Mouse (Mus musculus) embryonic facial prominence, embryonic 13.5 days (tissue): ENCODE data around the gene Dao. TPM values are rescaled to one million over a fixed set of nuclear protein-coding genes. Genes with fewer than 3 reads are reported as not detected.

Source experiments
- ATAC-seq: fragments of 200-750 bp; cut with Nextera tagmentation; 2 replicates; pipeline ENCODE4 v1.8.0; 2017; ENCODE audit warnings: low read depth; ENCODE audit not compliant: insufficient number of reproducible peaks, insufficient read depth, low FRiP score, low TSS enrichment
- H3K27ac ChIP-seq: fragments of 300-500 bp; sonication (generic); 2 replicates; pipeline ENCODE4 v1.5.1; 2015; ENCODE audit warnings: moderate library complexity, mild to moderate bottlenecking, inconsistent platforms
- H3K27me3 ChIP-seq: fragments of 300-500 bp; sonication (generic); 2 replicates; pipeline ENCODE4 v1.6.1; 2015; ENCODE audit warnings: mild to moderate bottlenecking, inconsistent platforms
- H3K36me3 ChIP-seq: fragments of 300-500 bp; sonication (generic); 2 replicates; pipeline ENCODE4 v1.6.1; 2015; ENCODE audit warnings: mild to moderate bottlenecking, inconsistent platforms
- H3K4me1 ChIP-seq: fragments of 300-500 bp; sonication (generic); 2 replicates; pipeline ENCODE4 v1.6.1; 2015; ENCODE audit warnings: inconsistent platforms
- H3K4me2 ChIP-seq: fragments of 300-500 bp; sonication (generic); 2 replicates; pipeline ENCODE4 v1.6.1; 2015; ENCODE audit warnings: moderate library complexity, mild to moderate bottlenecking, inconsistent platforms
- H3K4me3 ChIP-seq: fragments of 300-500 bp; sonication (generic); 2 replicates; pipeline ENCODE4 v1.5.1; 2015; ENCODE audit warnings: mild to moderate bottlenecking, inconsistent platforms
- H3K9ac ChIP-seq: fragments of 300-500 bp; sonication (generic); 2 replicates; pipeline ENCODE4 v1.6.1; 2015; ENCODE audit warnings: mild to moderate bottlenecking, inconsistent platforms
- H3K9me3 ChIP-seq: fragments of 300-500 bp; sonication (generic); 2 replicates; pipeline ENCODE4 v1.6.1; 2016; ENCODE audit warnings: inconsistent platforms
- WGBS: fragments of 180-500 bp; shearing (Covaris S2); methylation state at CpG from one replicate; pipeline ENCODE4 v1.1.7; 2015; ENCODE audit warnings: mixed read lengths; 5-methylcytosine and 5-hydroxymethylcytosine counted together
- polyA plus RNA-seq: library from polyadenylated mRNA; unstranded; fragments of >200 nt; fragmentation: Nextera tagmentation; extraction: Ambion mirVana; gene quantifications from 2 replicates; pipeline ENCODE4 v1.2.1, GENCODE M21; 2015

Dao gene
- polyA plus RNA-seq, 1 experiment from 2014 or later, result not detected

DNA sequence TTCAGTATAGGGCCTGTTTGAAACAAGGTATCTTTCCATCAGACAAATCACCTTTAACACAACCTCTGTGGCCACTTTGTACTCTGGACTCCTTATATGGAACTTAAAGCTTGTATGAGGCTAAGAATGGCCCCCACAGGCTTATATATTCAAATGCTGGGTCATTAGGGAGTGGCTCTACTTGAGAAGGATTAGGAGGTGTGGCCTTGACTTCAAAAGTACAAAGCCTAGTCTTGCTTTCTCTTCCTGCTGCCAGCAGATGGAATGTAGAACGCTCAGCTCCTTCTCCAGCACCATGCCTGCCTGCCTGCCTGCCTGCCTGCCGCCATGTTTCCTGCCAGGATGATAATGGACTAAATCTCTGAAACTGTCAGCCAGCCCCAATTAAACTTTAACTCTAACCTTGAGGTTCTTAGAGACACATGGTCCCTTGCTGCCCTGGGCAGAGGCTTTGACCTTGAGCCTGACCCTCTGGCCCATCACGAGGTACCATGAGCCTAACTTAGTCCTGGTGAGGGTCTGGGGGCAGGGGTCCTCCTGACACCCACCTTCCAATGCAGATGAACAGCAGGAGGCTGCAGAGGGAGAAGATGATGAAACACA lies 28.8 kb downstream of the Dao start:
- no peak overlapping the region for H3K27ac ChIP-seq
- H3K9me3 ChIP-seq, result no peaks in the 10 kb centered on the region
- H3K36me3 ChIP-seq, result no peaks in the 10 kb centered on the region
- no peaks in the 10 kb centered on the region for H3K27me3 ChIP-seq
- 80% methylated on average over 3 of the region's 3 CpGs for WGBS
- no peak overlapping the region for H3K4me2 ChIP-seq
- peaks cover 15% of the 10 kb centered on the region; the same call in 1 of the 2 replicates for H3K4me1 ChIP-seq
- no peak overlapping the region for H3K4me3 ChIP-seq
- no peak overlapping the region for H3K9ac ChIP-seq
- ATAC-seq, result no peak

- Histone ChIP-seq H3K9me3 (no peaks in the 10 kb centered on the region), H3K4me1 (peaks cover 15% of the 10 kb centered on the region; the same call in 1 of the 2 replicates), H3K4me2 (no peak overlapping the region), H3K27ac (no peak overlapping the region), H3K36me3 (no peaks in the 10 kb centered on the region), H3K27me3 (no peaks in the 10 kb centered on the region), H3K4me3 (no peak overlapping the region), H3K9ac (no peak overlapping the region)
- 77% methylated on average over 7 of the region's 7 CpGs for WGBS
- ATAC-seq, result no peak
These were observed 30.9 kb downstream of the Dao start for GRCm38 (mm10) chr5:114034393-114034792.

DNA sequence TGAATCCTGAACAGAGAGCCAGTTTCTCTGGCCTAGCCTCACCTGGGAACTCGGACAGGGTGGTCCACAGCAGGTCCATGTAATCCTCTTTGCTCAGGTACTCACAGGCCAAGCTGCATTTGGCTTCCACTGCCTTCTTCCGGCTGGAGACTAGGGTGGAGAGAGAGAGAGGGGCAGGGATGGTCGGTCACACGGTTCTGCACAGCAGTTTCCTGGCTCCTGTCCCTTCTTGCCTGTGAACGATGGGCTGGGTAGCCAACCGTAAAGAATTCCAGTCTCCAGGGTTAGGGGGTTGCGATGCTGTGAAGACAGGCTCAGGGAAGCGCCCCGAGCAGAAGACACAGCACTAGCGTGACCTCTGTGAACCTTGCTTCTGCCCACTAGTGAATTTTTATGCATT lies 31.6 kb downstream of the Dao start:
- H3K4me1 ChIP-seq, result peaks cover 15% of the 10 kb centered on the region; the same call in 1 of the 2 replicates
- ATAC-seq, result no peak
- no peak overlapping the region for H3K4me2 ChIP-seq
- 50% methylated on average over 10 of the region's 10 CpGs for WGBS
- no peak overlapping the region for H3K9ac ChIP-seq
- no peaks in the 10 kb centered on the region for H3K36me3 ChIP-seq
- H3K4me3 ChIP-seq, result no peak overlapping the region
- H3K27me3 ChIP-seq, result no peaks in the 10 kb centered on the region
- no peaks in the 10 kb centered on the region for H3K9me3 ChIP-seq
- H3K27ac ChIP-seq, result no peak overlapping the region

DNA sequence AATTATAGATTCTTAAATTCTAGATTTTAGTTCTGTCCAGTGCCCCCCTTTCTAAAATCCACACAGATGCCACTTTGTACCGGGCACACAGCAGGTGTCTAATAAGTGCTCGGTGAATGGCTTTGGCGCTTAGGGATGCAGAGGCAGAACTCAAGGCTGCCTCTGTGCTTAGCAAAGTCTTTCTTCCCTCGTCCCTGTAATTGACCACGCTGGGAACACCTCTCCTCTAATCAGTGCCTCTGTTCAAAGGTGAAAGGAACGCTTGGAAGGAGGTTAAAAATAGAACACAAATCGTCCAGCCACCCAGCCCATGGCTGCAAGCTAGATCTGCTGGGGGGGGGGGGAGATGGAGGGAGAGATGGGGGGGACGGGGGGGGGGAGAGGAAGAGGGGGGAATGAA lies 37.0 kb downstream of the Dao start:
- Histone ChIP-seq H3K4me2 (no peak overlapping the region), H3K9ac (no peak overlapping the region), H3K27me3 (peaks cover 6% of the 10 kb centered on the region; the same call in 1 of the 2 replicates), H3K4me1 (peaks cover 15% of the 10 kb centered on the region; the same call in 1 of the 2 replicates), H3K9me3 (no peaks in the 10 kb centered on the region), H3K4me3 (no peak overlapping the region), H3K27ac (no peak overlapping the region), H3K36me3 (no peaks in the 10 kb centered on the region)
- 23% methylated on average over 7 of the region's 8 CpGs for WGBS
- no peak for ATAC-seq

GRCm38 (mm10) chr5:114040911-114041310 lies 37.4 kb downstream of the Dao start:
- 63% methylated on average over 1 of the region's 1 CpGs for WGBS
- Histone ChIP-seq H3K9ac (no peak overlapping the region), H3K36me3 (no peaks in the 10 kb centered on the region), H3K27ac (no peak overlapping the region), H3K27me3 (peaks cover 6% of the 10 kb centered on the region; the same call in 1 of the 2 replicates), H3K4me2 (no peak overlapping the region), H3K4me1 (peaks cover 11% of the 10 kb centered on the region; the same call in 1 of the 2 replicates), H3K9me3 (no peaks in the 10 kb centered on the region), H3K4me3 (no peak overlapping the region)
- ATAC-seq, result no peak

GRCm38 (mm10) chr5:114041327-114041930 lies 37.9 kb downstream of the Dao start:
- H3K4me3 ChIP-seq, result no peak overlapping the region
- peak overlapping the region; percentile 2; the same call in 1 of the 2 replicates for H3K4me2 ChIP-seq

GRCm38 (mm10) chr5:114043800-114044199 lies 40.3 kb downstream of the Dao start:
- Histone ChIP-seq H3K36me3 (no peaks in the 10 kb centered on the region), H3K27me3 (peaks cover 6% of the 10 kb centered on the region; the same call in 1 of the 2 replicates), H3K9me3 (no peaks in the 10 kb centered on the region), H3K4me3 (no peak overlapping the region), H3K9ac (no peak overlapping the region), H3K27ac (no peak overlapping the region), H3K4me1 (no peaks in the 10 kb centered on the region), H3K4me2 (no peak overlapping the region)
- WGBS, result 84% methylated on average over 4 of the region's 4 CpGs
- ATAC-seq, result no peak

More at GRCm38 (mm10) chr5:114041327-114041930, 37.9 kb downstream of the Dao start:
- Histone ChIP-seq H3K27me3 (peaks cover 6% of the 10 kb centered on the region; the same call in 1 of the 2 replicates), H3K27ac (no peak overlapping the region), H3K9me3 (no peaks in the 10 kb centered on the region), H3K36me3 (no peaks in the 10 kb centered on the region), H3K4me1 (peaks cover 6% of the 10 kb centered on the region; the same call in 1 of the 2 replicates), H3K9ac (no peak overlapping the region)
- WGBS, result 23% methylated on average over 15 of the region's 15 CpGs
- no peak for ATAC-seq

DNA sequence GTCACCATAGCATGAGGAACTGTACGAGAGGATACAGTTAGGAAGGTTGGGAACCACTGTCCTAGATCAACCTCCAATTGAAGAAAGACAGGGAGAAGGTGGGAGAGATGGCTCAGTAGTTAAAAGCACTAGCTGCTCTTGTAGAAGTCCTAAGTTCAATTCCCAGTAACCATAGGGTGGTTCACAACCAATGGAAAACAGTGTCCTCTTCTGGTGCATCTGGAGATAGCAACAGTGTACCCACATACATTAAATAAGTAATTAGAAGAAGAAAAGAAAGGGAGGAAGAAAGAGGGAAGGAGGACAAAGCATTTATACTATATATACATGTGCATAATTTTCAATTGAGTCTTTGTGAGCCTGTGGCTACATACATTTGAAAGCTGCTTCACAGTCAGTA lies 41.6 kb downstream of the Dao start:
- H3K4me2 ChIP-seq, result no peak overlapping the region
- H3K36me3 ChIP-seq, result no peaks in the 10 kb centered on the region
- no peak overlapping the region for H3K4me3 ChIP-seq
- no peak overlapping the region for H3K9ac ChIP-seq
- H3K27me3 ChIP-seq, result peaks cover 6% of the 10 kb centered on the region; the same call in 1 of the 2 replicates
- no peaks in the 10 kb centered on the region for H3K4me1 ChIP-seq
- H3K27ac ChIP-seq, result no peak overlapping the region
- no peak for ATAC-seq
- H3K9me3 ChIP-seq, result no peaks in the 10 kb centered on the region
- WGBS, result 72% methylated on average over 1 of the region's 1 CpGs

DNA sequence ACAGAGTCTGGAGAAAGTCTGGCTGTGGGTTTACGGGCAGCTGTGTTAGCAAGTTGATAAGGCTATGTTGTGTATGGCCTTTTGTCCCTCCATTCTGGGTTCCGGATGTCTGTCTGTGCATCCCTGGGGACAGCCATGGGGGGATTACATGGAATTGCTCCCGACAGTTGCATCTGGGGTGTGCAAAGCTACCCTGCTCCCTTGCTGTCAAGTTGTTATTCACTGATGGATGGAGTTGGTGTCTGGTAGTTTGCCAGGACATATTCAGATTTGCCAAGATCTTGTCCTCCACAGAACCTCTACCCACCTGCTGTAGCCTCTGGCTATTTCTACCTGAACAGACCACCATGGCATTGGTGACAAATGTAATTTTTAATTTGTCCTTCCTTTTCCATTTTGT lies 42.6 kb downstream of the Dao start:
- Histone ChIP-seq H3K9ac (no peak overlapping the region), H3K27me3 (0 out of 2 replicates have a peak, but pooled peaks cover 3% of the 10 kb centered on the region), H3K4me3 (no peak overlapping the region), H3K4me2 (no peak overlapping the region), H3K9me3 (no peaks in the 10 kb centered on the region), H3K27ac (no peak overlapping the region), H3K4me1 (no peaks in the 10 kb centered on the region), H3K36me3 (no peaks in the 10 kb centered on the region)
- 68% methylated on average over 3 of the region's 3 CpGs for WGBS
- ATAC-seq, result no peak

- Histone ChIP-seq H3K9ac (no peak overlapping the region), H3K27ac (no peak overlapping the region), H3K36me3 (no peaks in the 10 kb centered on the region), H3K4me1 (no peaks in the 10 kb centered on the region), H3K9me3 (no peaks in the 10 kb centered on the region), H3K27me3 (no peaks in the 10 kb centered on the region), H3K4me3 (no peak overlapping the region), H3K4me2 (no peak overlapping the region)
- 43% methylated on average over 3 of the region's 3 CpGs for WGBS
- no peak for ATAC-seq
These were observed 43.1 kb downstream of the Dao start for GRCm38 (mm10) chr5:114046604-114047003.

DNA sequence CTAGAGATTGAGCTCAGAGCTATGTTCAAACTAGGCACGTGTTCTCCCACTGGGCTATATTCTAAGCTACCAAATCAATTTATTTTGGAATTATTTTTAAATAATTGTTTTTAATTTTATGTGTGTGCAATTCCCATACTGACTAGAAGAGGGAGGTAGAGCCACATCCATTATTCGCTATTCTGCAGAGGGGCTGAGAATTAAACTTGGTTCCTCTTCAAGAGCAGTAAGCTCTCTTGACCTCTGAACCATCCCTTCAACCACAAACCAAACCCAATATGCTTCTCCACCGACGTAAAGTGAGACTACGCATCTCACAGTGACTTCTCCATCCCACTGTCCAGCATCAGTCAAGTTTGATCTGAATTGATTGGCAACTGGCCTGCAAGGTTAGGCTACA lies 43.7 kb downstream of the Dao start:
- Histone ChIP-seq H3K27me3 (no peaks in the 10 kb centered on the region), H3K36me3 (no peaks in the 10 kb centered on the region), H3K9me3 (no peaks in the 10 kb centered on the region), H3K4me2 (no peak overlapping the region), H3K9ac (no peak overlapping the region), H3K27ac (no peak overlapping the region), H3K4me1 (peaks cover 2% of the 10 kb centered on the region), H3K4me3 (no peak overlapping the region)
- WGBS, result 80% methylated on average over 5 of the region's 5 CpGs
- ATAC-seq, result no peak

DNA sequence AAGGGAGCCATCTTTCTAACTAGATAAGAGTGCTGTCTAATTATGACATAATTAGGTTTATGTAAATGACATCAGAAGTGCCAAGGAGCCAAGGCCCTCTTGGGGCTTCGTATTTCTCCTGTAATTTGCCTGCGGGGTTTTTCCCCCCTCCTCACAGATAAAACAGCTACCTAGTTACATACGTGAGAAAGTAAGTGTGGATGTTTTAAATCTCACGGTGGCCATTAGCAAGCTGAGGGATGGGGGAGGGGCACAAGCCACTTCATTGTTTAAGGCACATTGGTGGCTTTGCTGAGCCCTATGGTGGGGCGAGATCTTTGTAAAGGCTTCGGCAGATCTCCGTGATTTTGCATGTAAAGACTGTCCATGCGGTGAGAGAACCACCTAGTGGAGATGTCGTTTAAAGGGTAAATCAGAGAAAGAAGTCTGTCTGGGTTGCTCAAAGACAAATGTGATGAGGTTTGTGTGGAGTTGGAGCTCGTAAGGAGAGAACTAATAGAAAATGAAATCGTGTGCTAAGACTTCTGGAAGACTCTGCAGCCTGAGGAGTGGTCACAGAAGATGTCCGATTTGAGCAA lies 45.3 kb downstream of the Dao start:
- Histone ChIP-seq H3K27me3 (no peaks in the 10 kb centered on the region), H3K4me3 (no peak overlapping the region), H3K9me3 (no peaks in the 10 kb centered on the region), H3K36me3 (no peaks in the 10 kb centered on the region), H3K9ac (no peak overlapping the region), H3K4me1 (peaks cover 5% of the 10 kb centered on the region), H3K4me2 (no peak overlapping the region), H3K27ac (no peak overlapping the region)
- ATAC-seq, result no peak
- 56% methylated on average over 12 of the region's 12 CpGs for WGBS
